In genomic region chr7:4427161-4427912, GRCm38 (mm10) we compare ENCODE assay signal across 8 mouse cellular contexts. TPM values are rescaled to one million over a fixed set of nuclear protein-coding genes. Genes with fewer than 3 reads are reported as not detected.
DNase-seq lines count a peak whose midpoint lies in the region; ATAC-seq and TF ChIP-seq lines count a peak whose summit lies in the region.

No protein-coding gene starts in this region.

- WGBS in hindbrain, embryonic 16.5 days: 74% methylated on average over 7 of the region's 7 CpGs

- no peak overlapping the region for H3K9ac ChIP-seq in hindbrain, embryonic 16.5 days (ENCODE audit: low read depth, low read length)

- H3K27me3 ChIP-seq in hindbrain, embryonic 16.5 days (replicated peaks; ENCODE audit: control insufficient read depth, insufficient read depth, low read length): no peaks in the 10 kb centered on the region

- peak; percentile 86 for ATAC-seq in common myeloid progenitor, adult 5-6 weeks (replicated peaks; ENCODE audit: low read depth, poor library complexity, severe bottlenecking)
- ATAC-seq in hindbrain, embryonic 16.5 days: peak; percentile 93

- H3K4me3 ChIP-seq in gastrocnemius, adult 2 months: no peak overlapping the region
- no peak overlapping the region for H3K4me3 ChIP-seq in hindbrain, embryonic 16.5 days (ENCODE audit: low read length)

- intact Hi-C loops in gastrocnemius, adult 2 months (cut with DNase I): loop anchor here (2.0 to 10.0 kb wide), 2 partner anchors 297 to 323 kb away; no protein-coding TSS in a partner anchor

- DNase-seq in ZHBTc4 (ENCODE audit: low read depth, low spot score): peak; percentile 95
- peak; percentile 82 for DNase-seq in gastrocnemius, adult 2 months
- peak; percentile 91 for DNase-seq in left cerebral cortex, adult 11 months (ENCODE audit: low spot score)
- peak; percentile 99 for DNase-seq in lung, postnatal 36 days
- DNase-seq in right cerebral cortex, adult 18-20 months: peak; percentile 88
- peak; percentile 31 for DNase-seq in urinary bladder, adult 2 months (ENCODE audit: low spot score)

- no peaks in the 10 kb centered on the region for H3K9me3 ChIP-seq in hindbrain, embryonic 16.5 days (ENCODE audit: control insufficient read depth, low read length)

- no peak overlapping the region for H3K27ac ChIP-seq in gastrocnemius, adult 2 months
- no peak overlapping the region for H3K27ac ChIP-seq in hindbrain, embryonic 16.5 days (ENCODE audit: low read depth, low read length)

- TF ChIP-seq CTCF in gastrocnemius, adult 2 months (IDR thresholded peaks at IDR 0.05): no peak; the same call in none of the 2 replicates

- no peak overlapping the region for H3K4me2 ChIP-seq in hindbrain, embryonic 16.5 days (ENCODE audit: low read length)

- H3K4me1 ChIP-seq in hindbrain, embryonic 16.5 days (ENCODE audit: control insufficient read depth, insufficient read depth, low read depth, low read length): no peaks in the 10 kb centered on the region

- peaks cover 58% of the 10 kb centered on the region for H3K36me3 ChIP-seq in hindbrain, embryonic 16.5 days (ENCODE audit: control insufficient read depth, insufficient read depth, low read length)

RNA-seq across cellular contexts. Expression of gene Rdh13, which starts 18.1 kb away (rescaled TPM):
- 14.0 and 15.1 TPM in 2 replicates for total RNA-seq in common myeloid progenitor, adult 5-6 weeks (2017)
- 10 to 100 TPM; 12.1 to 17.2 TPM for total RNA-seq in gastrocnemius, adult 2 months (2021)
- polyA plus RNA-seq in hindbrain, embryonic 16.5 days (2015; fragmentation: Nextera tagmentation; extraction: Ambion mirVana): 43.3 and 43.5 TPM in 2 replicates
- 22.3 and 24.7 TPM in 2 replicates for polyA plus RNA-seq in urinary bladder, adult 2 months (2012; rRNA removed)

RNA-seq across cellular contexts. Expression of gene Gp6, which starts 29.8 kb away (rescaled TPM):
- 0.15 TPM in 1 of 2 replicates, not detected in the other for total RNA-seq in common myeloid progenitor, adult 5-6 weeks (2017)
- total RNA-seq in gastrocnemius, adult 2 months (2021): not detected
- polyA plus RNA-seq in hindbrain, embryonic 16.5 days (2015; fragmentation: Nextera tagmentation; extraction: Ambion mirVana): 0.04 and 0.05 TPM in 2 replicates
- polyA plus RNA-seq in urinary bladder, adult 2 months (2012; rRNA removed): not detected in 2 replicates

RNA-seq across cellular contexts. Expression of gene Eps8l1, which starts 33.1 kb away (rescaled TPM):
- 4.2 and 5.6 TPM in 2 replicates for total RNA-seq in common myeloid progenitor, adult 5-6 weeks (2017)
- 1 to 10 TPM; 1.5 to 3.7 TPM for total RNA-seq in gastrocnemius, adult 2 months (2021)
- 16.3 and 16.5 TPM in 2 replicates for polyA plus RNA-seq in hindbrain, embryonic 16.5 days (2015; fragmentation: Nextera tagmentation; extraction: Ambion mirVana)
- 19.2 and 21.2 TPM in 2 replicates for polyA plus RNA-seq in urinary bladder, adult 2 months (2012; rRNA removed)

Comparison
In these comparisons a context has a peak if more than half of its experiments do, and no peak if none do; other contexts are left out.
1. DNase-seq: peak in every context shown above with its lines; median percentile 99 in lung, postnatal 36 days; 95 in ZHBTc4; 91 in left cerebral cortex, adult 11 months; 88 in right cerebral cortex, adult 18-20 months; 82 in gastrocnemius, adult 2 months; 31 in urinary bladder, adult 2 months.